Mouse (Mus musculus) natural killer cell, adult 2 months (primary cell): ENCODE results near the gene Elmsan1.
A peak's percentile ranks its signal among the peaks of the same experiment; 100 is the strongest.

Source experiments
- DNase-seq, 2 experiments: peaks; one replicate each; pipeline ENCODE4 v3.0.0; 2022; ENCODE audit warnings: low spot score in 2 of 2

Gene Elmsan1

DNA sequence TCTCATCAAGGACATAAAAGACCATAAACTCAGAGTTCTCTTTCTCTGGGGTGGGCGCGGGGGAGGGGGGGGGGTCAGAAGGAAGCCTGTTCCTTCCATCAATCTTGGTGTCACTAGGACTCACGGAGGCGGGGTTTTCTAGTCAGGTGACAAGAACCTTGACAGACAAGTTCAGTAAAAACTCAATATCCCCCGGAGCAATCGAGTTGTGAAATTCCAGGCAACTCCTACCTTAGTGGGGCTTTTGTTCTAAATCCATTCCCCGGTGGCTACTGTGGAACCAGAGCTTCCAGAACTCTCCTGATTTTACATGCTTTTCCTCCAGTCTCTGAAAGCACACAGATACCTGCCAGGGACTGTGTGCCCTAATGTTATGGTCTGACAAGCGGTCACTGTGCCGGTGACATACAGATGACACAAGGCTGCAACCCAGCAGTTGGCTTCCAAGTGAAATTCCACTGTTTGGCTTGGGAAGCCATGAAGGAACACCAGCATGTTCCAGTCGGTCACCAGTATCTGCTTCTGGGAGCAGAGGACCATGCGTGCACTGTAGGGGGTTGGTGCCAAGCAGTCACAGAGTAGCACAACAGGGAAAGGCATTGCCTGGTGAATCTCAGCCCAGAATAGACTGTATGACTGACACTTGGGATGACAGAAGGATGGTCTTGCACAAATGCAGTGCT lies 2.8 kb downstream of the Elmsan1 start:
- no peak for DNase-seq

DNA sequence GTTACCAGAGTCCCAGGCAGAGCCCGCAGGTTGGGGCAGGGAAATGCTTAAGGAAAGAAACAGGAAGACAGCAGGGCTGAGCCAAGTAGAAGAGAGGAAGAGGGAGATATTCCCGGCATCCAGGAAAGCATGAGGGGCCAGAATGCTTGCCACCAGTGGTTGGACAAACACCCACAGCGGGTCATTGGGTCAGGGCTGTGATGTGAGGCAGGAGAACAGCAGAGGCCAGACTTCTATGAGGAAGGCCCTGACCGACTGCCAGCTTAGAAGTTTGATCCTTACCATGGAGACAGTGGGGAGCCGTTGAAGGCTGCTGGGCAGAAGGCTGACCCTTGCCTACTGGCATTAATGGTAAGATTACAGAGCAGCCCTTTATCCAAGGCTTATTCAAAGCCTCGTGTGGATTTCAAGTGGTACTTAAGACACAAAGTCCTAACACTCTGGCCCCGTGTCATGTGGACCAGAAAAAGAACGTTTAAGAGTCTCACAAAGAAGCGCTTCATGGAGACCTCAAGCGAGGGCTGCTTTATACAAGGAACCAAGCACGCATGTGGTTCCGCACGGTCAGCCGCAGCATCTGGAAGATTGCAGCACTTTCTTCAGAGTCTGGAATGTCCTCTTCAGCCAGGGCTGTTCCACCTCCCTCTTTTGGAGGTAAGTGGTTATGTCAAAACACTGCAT lies 4.0 kb downstream of the Elmsan1 start:
- no peak for DNase-seq

- no peak for DNase-seq
Measured at GRCm38 (mm10) chr12:84212297-84212696, 6.4 kb downstream of the Elmsan1 start.

DNA sequence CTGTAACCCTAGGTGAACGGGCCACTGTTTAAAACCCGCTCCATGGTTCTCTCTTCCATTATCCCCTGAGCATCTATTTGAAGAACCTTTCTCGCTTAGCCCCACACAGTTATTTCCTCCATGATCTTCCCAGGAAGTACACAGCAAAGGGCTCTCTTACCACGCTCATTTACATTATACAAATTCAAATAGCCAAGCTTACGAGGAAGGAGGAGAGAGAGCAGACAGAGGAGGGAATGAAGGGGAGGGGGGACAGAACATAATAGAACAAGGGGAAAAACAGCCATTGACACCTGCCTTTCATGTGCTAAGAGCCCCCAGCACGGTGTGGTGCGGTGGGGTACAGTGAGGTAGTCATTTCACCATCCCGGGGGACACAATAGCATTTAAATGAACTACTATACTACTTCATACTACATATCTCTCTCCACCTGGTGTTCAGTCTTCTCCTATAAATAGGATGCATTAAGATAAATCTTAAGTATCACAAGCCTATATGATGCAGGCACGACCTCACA lies 7.6 kb downstream of the Elmsan1 start:
- no peak for DNase-seq

DNA sequence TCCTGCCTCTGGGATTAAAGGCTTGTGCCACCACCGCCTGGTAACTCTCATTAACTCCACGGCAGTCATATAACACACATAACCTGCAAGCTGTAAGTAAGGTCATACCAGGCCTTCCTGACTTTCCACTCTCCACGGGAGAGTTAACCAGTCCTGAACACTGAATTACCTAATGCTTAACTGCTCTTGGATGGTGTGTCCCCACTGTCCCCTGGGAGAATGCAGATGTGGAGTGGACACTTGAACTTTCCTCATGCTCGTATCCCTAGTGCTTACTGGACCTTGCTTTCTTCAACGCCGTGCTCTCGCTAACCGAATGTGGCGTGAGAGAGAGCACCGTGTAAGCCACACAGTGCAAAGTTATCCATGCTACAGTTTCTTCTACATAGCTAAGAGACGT lies 8.4 kb downstream of the Elmsan1 start:
- DNase-seq = no peak

DNA sequence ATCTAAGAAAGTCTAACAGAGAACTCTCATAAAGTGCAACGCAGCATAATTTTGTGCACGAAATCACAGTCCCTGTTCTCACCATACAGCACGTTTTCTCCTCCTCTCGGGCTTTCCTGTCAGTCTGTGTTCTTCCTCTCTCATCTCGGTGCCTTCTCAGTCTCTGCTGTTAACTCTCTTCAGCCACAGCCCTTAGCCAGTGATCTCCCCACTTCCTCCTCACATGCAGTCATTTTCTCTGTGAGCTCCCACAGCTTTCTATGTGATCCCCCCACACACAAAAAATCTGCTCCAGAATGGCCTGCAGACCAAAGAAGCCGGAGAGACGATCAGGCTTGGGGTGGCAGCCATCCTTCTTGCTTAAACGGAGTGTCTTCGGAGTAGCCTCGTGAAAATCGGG lies 9.6 kb downstream of the Elmsan1 start:
- DNase-seq = peak in 1 of 2 experiments; percentile 25

DNA sequence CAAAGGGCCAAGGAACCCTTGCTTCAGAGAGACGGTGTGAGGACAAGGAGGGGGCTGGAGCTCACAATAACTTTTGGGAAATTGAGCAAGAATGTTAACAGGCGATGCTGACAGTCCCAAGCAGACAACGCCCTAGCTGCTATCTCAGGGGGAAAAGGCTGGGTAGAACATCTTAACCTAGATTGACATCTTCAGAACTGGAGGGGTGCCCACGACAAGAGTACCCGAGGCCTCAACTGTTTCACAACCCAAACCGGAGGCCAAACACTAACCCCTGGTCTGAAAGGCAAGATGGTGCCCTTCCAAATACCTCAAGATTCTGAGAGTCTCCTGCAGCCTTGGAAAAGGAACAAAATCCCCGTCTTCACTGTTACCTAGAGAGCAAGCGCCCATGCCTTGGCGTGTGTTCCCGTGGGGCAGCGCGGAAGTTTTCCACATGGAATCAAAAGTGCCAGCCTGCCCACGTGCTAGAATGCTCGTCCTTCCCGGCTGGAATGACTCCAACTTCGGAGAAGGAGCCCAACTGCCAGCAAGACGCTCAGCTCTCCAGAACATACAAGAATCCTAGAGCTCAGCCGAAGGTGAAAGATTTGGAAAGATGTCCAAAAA lies 11.4 kb downstream of the Elmsan1 start:
- DNase-seq = no peak

DNA sequence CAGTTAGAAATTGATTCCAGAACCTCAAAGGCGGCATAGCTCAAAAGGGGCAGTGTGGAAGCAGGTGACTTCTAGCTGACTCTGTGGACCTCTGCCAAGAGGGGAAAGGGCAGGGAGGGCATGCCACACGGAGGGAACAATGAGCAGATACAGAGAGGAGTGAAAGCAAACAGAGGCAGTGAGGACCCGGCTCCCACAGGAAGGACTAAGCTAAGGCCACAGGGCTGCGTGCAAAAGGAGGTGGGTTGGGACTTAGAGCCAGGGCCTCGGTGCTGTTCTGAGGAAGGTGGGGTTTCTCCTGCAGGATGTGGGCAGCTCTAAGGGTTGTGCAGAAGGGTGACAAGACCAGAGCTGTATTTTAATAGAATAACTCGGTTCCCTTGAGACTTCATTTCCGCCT lies 12.2 kb downstream of the Elmsan1 start:
- DNase-seq = peak; percentile 69 to 75

DNA sequence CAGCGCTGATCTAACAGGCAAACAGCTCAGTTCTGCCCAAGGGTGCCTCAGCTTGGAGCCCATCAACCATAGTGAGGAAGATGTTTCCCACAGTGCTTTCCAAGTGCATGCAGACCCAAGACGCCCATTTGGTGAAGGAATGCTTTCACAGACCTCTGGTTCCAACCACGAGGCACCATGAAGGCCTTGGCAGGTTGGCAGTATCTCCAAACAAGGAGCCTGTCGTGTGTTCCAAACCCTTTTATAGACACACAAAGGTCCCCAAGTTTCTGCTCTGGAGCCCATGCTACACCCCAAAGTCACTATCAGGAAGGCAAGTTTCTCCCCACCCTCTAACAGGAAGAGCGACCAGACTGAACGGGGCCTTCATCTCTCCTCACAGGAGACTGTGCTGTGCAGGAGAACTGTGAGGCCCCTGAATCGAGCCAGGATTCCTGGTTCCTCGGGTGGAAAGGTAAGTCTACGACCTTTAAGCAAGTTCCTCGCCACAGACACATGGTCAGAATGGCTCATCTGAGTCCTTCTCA lies 13.0 kb downstream of the Elmsan1 start:
- DNase-seq = no peak

- no peak for DNase-seq
Measured at GRCm38 (mm10) chr12:84204662-84205061, 14.0 kb downstream of the Elmsan1 start.

DNA sequence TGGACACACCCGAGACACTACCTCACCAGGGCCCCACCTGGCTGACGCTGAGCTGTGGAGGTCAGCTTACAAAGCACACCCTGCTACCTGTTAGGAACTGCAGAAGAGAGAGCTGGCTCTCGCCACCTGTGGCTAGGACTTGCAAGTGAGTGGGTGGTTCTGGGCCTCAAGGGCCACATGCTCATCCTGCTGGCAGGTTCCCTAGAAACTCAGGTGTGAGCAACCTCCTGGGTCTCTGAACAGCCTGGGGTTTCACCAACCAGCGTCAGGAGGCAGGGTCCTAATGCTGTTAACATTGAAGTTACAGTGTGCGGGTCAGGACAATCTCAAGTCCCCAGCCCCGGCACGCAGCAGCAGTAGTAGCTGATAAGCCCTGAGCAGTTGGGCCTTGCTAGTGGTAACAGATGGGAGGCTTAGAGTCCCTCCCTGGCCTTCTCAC lies 14.9 kb downstream of the Elmsan1 start:
- no peak for DNase-seq

DNA sequence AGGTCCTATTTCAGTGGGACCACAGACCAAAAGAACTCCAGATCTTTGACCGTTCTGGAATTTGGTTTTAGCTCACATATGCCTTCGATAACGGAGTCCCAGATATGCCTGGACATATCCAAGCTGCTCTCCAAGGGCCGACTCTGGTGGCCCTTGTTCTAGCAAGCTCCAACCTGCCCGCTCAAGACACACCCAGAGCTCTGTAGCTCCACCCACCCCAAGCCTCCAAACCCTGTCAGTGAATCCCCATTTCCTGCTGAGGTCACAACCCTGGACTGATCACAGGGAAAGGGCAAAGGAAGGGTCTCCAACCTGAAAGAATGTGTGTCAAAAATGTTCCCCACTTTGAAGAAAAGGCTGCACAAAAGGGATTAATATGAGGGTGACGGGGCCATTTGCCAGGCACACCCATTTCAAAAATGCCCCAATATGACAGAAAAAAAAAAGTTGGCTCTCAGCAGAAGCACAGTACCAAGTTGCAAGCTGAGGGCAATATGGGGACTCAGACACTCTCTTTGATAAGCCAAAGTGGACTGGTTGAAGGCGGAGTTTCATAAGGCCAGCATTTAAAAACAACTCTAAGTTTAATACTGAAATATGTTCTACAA lies 15.4 kb downstream of the Elmsan1 start:
- no peak for DNase-seq

GRCm38 (mm10) chr12:84202561-84202960 lies 16.1 kb downstream of the Elmsan1 start:
- DNase-seq = peak in 1 of 2 experiments; percentile 77

DNA sequence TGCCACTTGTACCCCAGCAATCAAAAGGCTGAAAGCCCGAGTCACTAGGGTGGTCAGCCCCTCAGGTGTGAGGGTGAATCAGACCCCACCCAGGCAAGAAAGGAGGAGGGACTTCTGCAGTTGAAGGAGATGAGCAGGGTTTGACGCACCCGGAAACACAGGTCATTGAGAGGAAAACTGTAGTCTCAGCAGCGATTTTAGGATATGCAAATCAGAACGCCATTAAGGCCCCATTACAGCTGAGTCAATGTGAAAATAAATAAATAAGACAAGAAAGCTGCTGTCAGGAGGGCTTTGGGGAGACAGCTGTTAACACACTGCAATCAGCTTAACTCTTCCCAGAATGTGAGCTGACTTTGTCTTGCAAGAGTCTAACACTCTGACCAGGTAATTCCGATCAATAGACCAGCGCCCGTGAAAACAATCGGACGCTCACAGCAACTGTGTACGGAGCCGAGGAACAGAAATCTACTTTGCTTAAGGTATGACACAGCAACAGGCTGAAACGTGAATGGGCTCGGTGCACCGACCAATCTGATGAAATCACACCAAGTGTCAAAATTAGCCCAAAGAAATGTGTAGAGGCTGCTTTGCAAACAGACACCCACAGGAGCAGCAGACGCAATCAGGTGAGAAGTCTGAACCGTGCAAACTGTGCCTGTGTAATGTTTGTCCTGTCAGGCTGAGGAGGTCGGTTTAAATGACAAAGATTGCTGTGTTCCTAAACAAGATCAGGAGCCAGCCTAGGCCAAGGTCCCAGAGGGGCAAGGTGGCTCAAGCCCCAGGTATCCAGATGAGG lies 16.8 kb downstream of the Elmsan1 start:
- DNase-seq = no peak

- no peak for DNase-seq
Measured at GRCm38 (mm10) chr12:84201222-84201621, 17.5 kb downstream of the Elmsan1 start.

- no peak for DNase-seq
Measured at GRCm38 (mm10) chr12:84198880-84199279, 19.8 kb downstream of the Elmsan1 start.

DNA sequence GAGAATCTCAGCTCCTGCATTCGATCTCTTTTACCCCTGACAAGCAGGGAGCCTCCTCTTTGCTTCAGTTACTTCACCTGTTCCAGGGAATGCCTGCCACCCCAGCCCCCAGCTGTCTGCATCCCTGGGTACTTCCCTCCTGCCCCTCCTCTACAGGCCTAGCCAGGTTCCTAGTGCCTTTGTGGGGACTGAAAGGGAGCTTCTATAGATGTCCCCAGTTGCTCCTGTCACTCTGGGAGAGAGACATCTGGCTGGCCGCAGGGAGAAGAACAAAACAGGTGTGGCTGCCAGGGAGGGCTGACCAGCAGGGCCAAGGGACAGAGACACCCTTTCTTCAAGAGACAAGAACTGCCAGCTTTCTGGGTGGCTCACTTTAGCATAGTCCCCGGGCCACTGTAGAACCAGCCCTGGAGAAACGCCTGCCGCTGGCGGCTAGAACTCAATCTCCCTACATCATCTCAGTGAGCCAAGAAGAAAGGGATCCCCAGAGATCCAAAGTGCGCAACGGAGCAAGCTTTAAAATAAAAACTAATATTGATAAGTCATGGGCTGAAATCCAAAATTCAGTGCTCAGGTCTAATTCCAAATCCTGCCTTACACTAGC lies 20.5 kb downstream of the Elmsan1 start:
- DNase-seq = no peak

DNA sequence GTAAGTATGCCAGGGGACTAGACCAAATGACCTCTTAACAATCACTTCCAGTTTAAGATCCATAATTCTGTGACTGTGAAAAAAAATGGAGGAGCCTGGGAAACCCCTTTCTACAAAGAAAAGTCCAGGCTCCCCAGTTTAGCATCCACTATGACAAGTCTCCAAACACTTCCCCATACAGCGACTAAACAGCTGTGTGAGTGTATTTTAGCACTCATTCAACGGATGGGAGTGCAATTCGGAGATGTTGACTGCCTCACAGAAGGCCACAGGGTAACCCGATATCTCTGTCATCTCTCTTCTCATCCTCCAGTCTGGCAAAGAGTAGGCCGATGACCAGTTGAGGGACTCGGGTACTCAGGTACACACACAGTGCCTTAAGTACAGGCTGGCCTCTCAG lies 23.5 kb downstream of the Elmsan1 start:
- DNase-seq = no peak

DNA sequence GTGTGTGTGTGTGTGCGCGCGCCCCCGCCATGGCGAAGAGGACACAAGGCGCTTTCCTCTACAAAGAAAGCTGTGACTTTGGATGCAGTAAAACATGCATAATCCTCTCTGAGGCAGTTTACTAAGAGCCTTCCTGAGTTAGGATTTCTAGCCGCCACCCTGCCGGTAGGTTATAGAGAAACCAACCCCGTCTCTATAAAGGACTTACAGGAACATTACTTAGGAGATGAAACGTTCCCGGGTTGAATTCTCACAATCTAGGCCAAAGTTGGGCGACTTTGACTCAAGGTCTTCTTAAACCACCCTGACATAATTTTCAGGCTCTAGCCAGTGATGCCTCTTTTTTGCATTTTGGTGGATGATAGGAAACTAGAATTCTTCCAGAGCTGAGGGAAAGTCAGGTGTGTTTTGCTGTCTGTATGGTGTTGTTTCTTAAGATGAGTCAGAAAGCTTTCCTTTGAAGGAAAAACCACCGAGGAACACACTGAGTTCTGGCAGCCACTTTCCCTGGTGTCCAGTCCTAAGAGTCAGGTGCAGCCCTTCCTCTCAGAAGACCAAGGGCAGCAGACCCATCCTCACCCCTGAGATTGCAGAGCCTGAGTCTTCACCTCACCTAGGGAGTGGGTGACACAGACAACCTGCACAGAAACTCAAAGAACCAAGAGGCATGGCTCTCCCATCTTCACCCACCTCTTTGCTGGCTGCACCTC lies 24.1 kb downstream of the Elmsan1 start:
- DNase-seq = no peak
